Mouse (Mus musculus) MEL (cell line): ENCODE data around the gene Shc4.
A peak's percentile ranks its signal among the peaks of the same experiment; 100 is the strongest.

Experiments used
- CTCF ChIP-seq, 3 experiments: IDR thresholded peaks in 2 of 3; conservative IDR thresholded peaks in 1 of 3; 2 replicates each; pipeline ENCODE4 v1.5.1; 2011 to 2012; ENCODE audit warnings: low read length in 3 of 3, low read depth in 2 of 3, mild to moderate bottlenecking in 2 of 3, improper control_type of control experiment in 1 of 3, inconsistent platforms in 1 of 3, mixed read lengths in 1 of 3, moderate library complexity in 1 of 3; ENCODE audit not compliant: control insufficient read depth in 1 of 3, insufficient read depth in 1 of 3, poor library complexity in 1 of 3, severe bottlenecking in 1 of 3
- E2F4 ChIP-seq: IDR thresholded peaks from 2 replicates; pipeline ENCODE4 v1.6.1; 2011; ENCODE audit warnings: low read depth, low read length, improper control_type of control experiment, borderline replicate concordance
- EP300 ChIP-seq, 2 experiments: IDR thresholded peaks; 2 replicates each; pipeline ENCODE4 v1.6.1; 2011; ENCODE audit warnings: improper control_type of control experiment in 2 of 2, low read length in 2 of 2, low read depth in 1 of 2, mild to moderate bottlenecking in 1 of 2
- GATA1 ChIP-seq: IDR thresholded peaks from 2 replicates; pipeline ENCODE4 v1.6.1; 2011; ENCODE audit warnings: low read depth, low read length, improper control_type of control experiment
- JUND ChIP-seq: IDR thresholded peaks from 2 replicates; pipeline ENCODE4 v1.6.1; 2011; ENCODE audit warnings: low read depth, mild to moderate bottlenecking, improper control_type of control experiment, low read length
- MAX ChIP-seq: IDR thresholded peaks from 2 replicates; pipeline ENCODE4 v1.6.1; 2011; ENCODE audit warnings: low read length, improper control_type of control experiment
- MYC ChIP-seq: IDR thresholded peaks from 2 replicates; pipeline ENCODE4 v1.6.1; 2011; ENCODE audit warnings: low read depth, mild to moderate bottlenecking, low read length, improper control_type of control experiment, moderate library complexity
- NRF1 ChIP-seq: IDR thresholded peaks from 2 replicates; pipeline ENCODE4 v1.6.1; 2014; ENCODE audit warnings: low read depth, mild to moderate bottlenecking, inconsistent platforms, low read length, improper control_type of control experiment, moderate library complexity; ENCODE audit not compliant: poor library complexity, insufficient read depth, severe bottlenecking
- POLR2A ChIP-seq, 2 experiments: IDR thresholded peaks; 2 replicates each; pipeline ENCODE4 v1.6.1; 2011 to 2012; ENCODE audit warnings: low read length in 2 of 2, mild to moderate bottlenecking in 2 of 2, control low read depth in 1 of 2, improper control_type of control experiment in 1 of 2, low read depth in 1 of 2, moderate library complexity in 1 of 2; ENCODE audit not compliant: control insufficient read depth in 1 of 2, insufficient read depth in 1 of 2, poor library complexity in 1 of 2
- POLR2AphosphoS5 ChIP-seq: IDR thresholded peaks from 2 replicates; pipeline ENCODE4 v1.6.1; 2012; ENCODE audit warnings: low read depth, borderline replicate concordance, mild to moderate bottlenecking, inconsistent platforms, low read length, moderate library complexity, mixed read lengths
- SMC3 ChIP-seq: IDR thresholded peaks from 2 replicates; pipeline ENCODE4 v1.6.1; 2011; ENCODE audit warnings: low read depth, low read length, improper control_type of control experiment
- TAL1 ChIP-seq: IDR thresholded peaks from 2 replicates; pipeline ENCODE4 v1.6.1; 2012; ENCODE audit warnings: mild to moderate bottlenecking, inconsistent platforms, low read length, moderate library complexity, mixed read lengths

DNA sequence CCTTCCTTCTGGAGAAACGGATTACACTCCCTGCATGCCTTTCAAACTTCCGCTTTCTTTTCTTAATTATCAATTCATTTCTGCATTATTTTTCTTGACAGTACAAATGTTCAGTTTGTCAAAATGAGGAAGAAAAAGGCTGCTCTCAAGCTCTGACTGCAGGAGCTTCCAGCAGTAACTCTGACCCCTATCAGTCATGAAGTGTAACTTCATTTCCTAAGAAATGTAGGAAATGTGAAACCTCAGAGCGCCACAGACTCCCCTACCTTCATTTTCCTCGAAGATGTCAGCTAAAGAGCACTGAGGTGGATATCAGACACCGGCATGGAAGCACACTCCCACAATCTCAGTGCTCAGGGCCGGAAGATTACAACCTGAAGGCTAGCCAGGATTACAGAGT lies 129.9 kb downstream of the Shc4 start:
- TF ChIP-seq POLR2A (IDR thresholded peaks at IDR 0.05; ENCODE audit: control insufficient read depth in 1 of 2, insufficient read depth in 1 of 2, low read depth in 1 of 2, low read length in 2 of 2, poor library complexity in 1 of 2) = no peak
- peak in 1 of 3 experiments; percentile 37; a peak in 2 of 6 replicates for TF ChIP-seq CTCF (IDR thresholded peaks at IDR 0.05 in 2 of 3, conservative IDR thresholded peaks at IDR 0.05 in 1 of 3; ENCODE audit: control insufficient read depth in 1 of 3, insufficient read depth in 1 of 3, low read depth in 2 of 3, low read length in 3 of 3, poor library complexity in 1 of 3, severe bottlenecking in 1 of 3)
- no peak for TF ChIP-seq GATA1
- TF ChIP-seq JUND = no peak
- no peak for TF ChIP-seq EP300 (IDR thresholded peaks at IDR 0.05; ENCODE audit: low read depth in 1 of 2, low read length in 2 of 2)
- no peak for TF ChIP-seq MAX
- TF ChIP-seq TAL1 = no peak
- peak; percentile 23; the same call in 1 of the 2 replicates for TF ChIP-seq SMC3
- no peak for TF ChIP-seq E2F4
- TF ChIP-seq POLR2AphosphoS5 = no peak
- no peak for TF ChIP-seq MYC
- no peak for TF ChIP-seq NRF1
